Mouse (Mus musculus) spleen, adult 18-20 months (tissue): ENCODE measurements around the gene Ssna1.

ENCODE experiments used
- DNase-seq, 2 experiments: peaks; one replicate each; pipeline ENCODE4 v3.0.0; 2022; ENCODE audit warnings: mixed read lengths in 2 of 2

Ssna1 gene

GRCm38 (mm10) chr2:25289651-25290050, 17.4 kb upstream of the Ssna1 start, which contains the start of gene Lrrc26:
TSS of gene Lrrc26 (plus strand) at chr2:25289915.
- DNase-seq: no peak

GRCm38 (mm10) chr2:25288734-25289345, 16.6 kb upstream of the Ssna1 start:
- DNase-seq: no peak

GRCm38 (mm10) chr2:25287927-25288649, 15.8 kb upstream of the Ssna1 start, which contains the start of gene Tmem210:
TSS of gene Tmem210 (plus strand) at chr2:25288145.
- no peak for DNase-seq

GRCm38 (mm10) chr2:25286837-25287636, 14.8 kb upstream of the Ssna1 start:
- no peak for DNase-seq

- DNase-seq: no peak
Measured at GRCm38 (mm10) chr2:25286314-25286713, 14.1 kb upstream of the Ssna1 start.

GRCm38 (mm10) chr2:25285551-25285950, 13.3 kb upstream of the Ssna1 start:
- no peak for DNase-seq

- peak; percentile 59 to 81 for DNase-seq
Measured at GRCm38 (mm10) chr2:25278928-25279882, 7.0 kb upstream of the Ssna1 start.

GRCm38 (mm10) chr2:25273010-25273409, 772 bp upstream of the Ssna1 start:
- DNase-seq: no peak

- DNase-seq: no peak
Measured at GRCm38 (mm10) chr2:25272515-25272914, 277 bp upstream of the Ssna1 start.

- no peak for DNase-seq
Measured at GRCm38 (mm10) chr2:25267746-25268309, 4.4 kb downstream of the Ssna1 start.

GRCm38 (mm10) chr2:25267241-25267640, 5.0 kb downstream of the Ssna1 start:
- DNase-seq: no peak

- no peak for DNase-seq
Measured at GRCm38 (mm10) chr2:25266720-25267119, 5.5 kb downstream of the Ssna1 start.

GRCm38 (mm10) chr2:25265897-25266656, 6.2 kb downstream of the Ssna1 start:
- no peak for DNase-seq

GRCm38 (mm10) chr2:25264851-25265250, 7.4 kb downstream of the Ssna1 start:
- no peak for DNase-seq

GRCm38 (mm10) chr2:25264286-25264660, 8.0 kb downstream of the Ssna1 start:
- DNase-seq: no peak

- no peak for DNase-seq
Measured at GRCm38 (mm10) chr2:25263623-25264285, 8.5 kb downstream of the Ssna1 start.

- peak; percentile 43 to 56 for DNase-seq
Measured at GRCm38 (mm10) chr2:25262795-25263622, 9.2 kb downstream of the Ssna1 start.

GRCm38 (mm10) chr2:25262291-25262767, 9.9 kb downstream of the Ssna1 start, which contains the start of gene Tprn:
TSS of gene Tprn (plus strand) at chr2:25262618.
- peak; percentile 91 for DNase-seq

- no peak for DNase-seq
Measured at GRCm38 (mm10) chr2:25261870-25262269, 10.4 kb downstream of the Ssna1 start.
